Mouse (Mus musculus): ENCODE results near the gene Plek2.
"Not testable (repeated sequence)": the region's sequence is repeated elsewhere in the genome, so short reads cannot be mapped to it uniquely, and the experiment has no call there.

Plek2 gene

GRCm38 (mm10) chr12:78906707-78907162 is at the start of gene Plek2:
Plek2 (minus strand) TSS chr12:78906964.
- Histone ChIP-seq H3K36me3 (ENCODE audit: control insufficient read depth, insufficient read depth, low read length, poor library complexity, severe bottlenecking) (no peaks in the 10 kb centered on the region), H3K27me3 (ENCODE audit: control insufficient read depth, insufficient read depth, low read length, poor library complexity, severe bottlenecking) (no peaks in the 10 kb centered on the region; the same call in 1 of the 2 replicates)
- DNase-seq (ENCODE audit: low read depth, low spot score), result peak; percentile 46

- no peaks in the 10 kb centered on the region for H3K27me3 ChIP-seq (ENCODE audit: control insufficient read depth, insufficient read depth, low read length, poor library complexity, severe bottlenecking)
- DNase-seq (ENCODE audit: low read depth, low spot score), result no peak
- H3K36me3 ChIP-seq (ENCODE audit: control insufficient read depth, insufficient read depth, low read length, poor library complexity, severe bottlenecking), result 0 out of 2 replicates have a peak, but pooled peaks cover 2% of the 10 kb centered on the region
Measured at GRCm38 (mm10) chr12:78956405-78956804, 49.6 kb upstream of the Plek2 start.

- no peaks in the 10 kb centered on the region for H3K27me3 ChIP-seq (ENCODE audit: control insufficient read depth, insufficient read depth, low read length, poor library complexity, severe bottlenecking)
- DNase-seq (ENCODE audit: low read depth, low spot score), result no peak
- no peaks in the 10 kb centered on the region for H3K36me3 ChIP-seq (ENCODE audit: control insufficient read depth, insufficient read depth, low read length, poor library complexity, severe bottlenecking)
Measured at GRCm38 (mm10) chr12:78952484-78952883, 45.7 kb upstream of the Plek2 start.

GRCm38 (mm10) chr12:78952053-78952452 is 45.3 kb upstream of the Plek2 start:
- Histone ChIP-seq H3K27me3 (ENCODE audit: control insufficient read depth, insufficient read depth, low read length, poor library complexity, severe bottlenecking) (no peaks in the 10 kb centered on the region), H3K36me3 (ENCODE audit: control insufficient read depth, insufficient read depth, low read length, poor library complexity, severe bottlenecking) (no peaks in the 10 kb centered on the region)
- no peak for DNase-seq (ENCODE audit: low read depth, low spot score)

DNA sequence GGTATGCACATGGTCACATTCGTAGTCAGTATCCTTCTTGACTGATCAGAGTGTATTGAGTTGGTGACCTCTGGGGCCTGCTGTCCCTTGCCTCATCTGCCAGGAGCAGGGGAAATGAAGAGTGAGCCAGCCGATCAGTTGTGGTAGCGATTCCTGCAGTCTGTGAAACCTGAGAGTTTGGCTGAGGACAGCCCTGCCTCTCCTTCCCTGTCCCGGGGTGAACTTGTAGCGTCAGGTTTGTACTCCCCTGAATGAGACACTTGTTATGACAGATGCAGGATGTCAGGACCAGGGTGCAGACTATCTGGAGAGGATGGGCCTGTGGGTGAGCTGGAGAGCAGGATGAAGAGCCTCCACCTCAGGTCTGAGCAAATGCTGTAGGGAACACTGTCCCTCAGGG is 40.9 kb upstream of the Plek2 start:
- no peaks in the 10 kb centered on the region for H3K36me3 ChIP-seq (ENCODE audit: control insufficient read depth, insufficient read depth, low read length, poor library complexity, severe bottlenecking)
- H3K27me3 ChIP-seq (ENCODE audit: control insufficient read depth, insufficient read depth, low read length, poor library complexity, severe bottlenecking), result no peaks in the 10 kb centered on the region
- no peak for DNase-seq (ENCODE audit: low read depth, low spot score)

- no peaks in the 10 kb centered on the region for H3K27me3 ChIP-seq (ENCODE audit: control insufficient read depth, insufficient read depth, low read length, poor library complexity, severe bottlenecking)
- DNase-seq (ENCODE audit: low read depth, low spot score), result peak; percentile 68
- no peaks in the 10 kb centered on the region for H3K36me3 ChIP-seq (ENCODE audit: control insufficient read depth, insufficient read depth, low read length, poor library complexity, severe bottlenecking)
Measured at GRCm38 (mm10) chr12:78947161-78947560, 40.4 kb upstream of the Plek2 start.

- H3K27me3 ChIP-seq (ENCODE audit: control insufficient read depth, insufficient read depth, low read length, poor library complexity, severe bottlenecking), result no peaks in the 10 kb centered on the region
- DNase-seq (ENCODE audit: low read depth, low spot score), result no peak
- no peaks in the 10 kb centered on the region for H3K36me3 ChIP-seq (ENCODE audit: control insufficient read depth, insufficient read depth, low read length, poor library complexity, severe bottlenecking)
Measured at GRCm38 (mm10) chr12:78942931-78943330, 36.2 kb upstream of the Plek2 start.

GRCm38 (mm10) chr12:78940081-78940480 is 33.3 kb upstream of the Plek2 start:
- Histone ChIP-seq H3K27me3 (ENCODE audit: control insufficient read depth, insufficient read depth, low read length, poor library complexity, severe bottlenecking) (no peaks in the 10 kb centered on the region), H3K36me3 (ENCODE audit: control insufficient read depth, insufficient read depth, low read length, poor library complexity, severe bottlenecking) (no peaks in the 10 kb centered on the region)
- no peak for DNase-seq (ENCODE audit: low read depth, low spot score)

DNA sequence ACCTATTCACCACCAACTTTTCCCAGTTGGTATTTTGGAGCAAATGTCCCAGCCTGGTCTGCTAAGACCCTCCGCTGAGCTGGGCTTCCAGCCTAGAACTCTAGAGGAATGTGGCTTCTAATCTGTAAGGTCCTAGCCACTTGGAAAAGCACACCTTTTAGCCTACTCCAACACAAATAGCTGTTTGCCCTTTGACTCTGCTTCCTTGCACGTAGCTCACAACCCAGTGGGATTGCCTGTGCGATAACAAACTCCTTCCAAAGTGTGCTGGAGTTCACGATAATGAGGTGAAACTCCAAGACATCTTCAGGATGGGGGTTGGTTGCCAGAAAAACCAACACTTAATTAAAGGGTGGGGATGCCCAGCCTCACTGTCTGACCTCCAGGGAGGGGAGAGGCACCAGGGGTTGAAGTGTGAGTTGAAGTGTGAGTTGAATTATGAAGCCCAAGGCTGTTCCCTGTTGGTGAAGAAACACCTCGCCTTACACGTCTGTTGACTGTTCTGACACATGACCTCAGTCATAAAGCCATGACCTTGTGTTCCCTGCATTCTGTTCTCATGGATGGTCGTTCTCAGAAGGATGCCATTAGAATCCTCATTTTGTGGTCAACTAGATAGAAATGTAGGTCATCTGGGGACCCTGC is 32.8 kb upstream of the Plek2 start:
- no peak for DNase-seq (ENCODE audit: low read depth, low spot score)
- H3K36me3 ChIP-seq (ENCODE audit: control insufficient read depth, insufficient read depth, low read length, poor library complexity, severe bottlenecking), result no peaks in the 10 kb centered on the region

DNA sequence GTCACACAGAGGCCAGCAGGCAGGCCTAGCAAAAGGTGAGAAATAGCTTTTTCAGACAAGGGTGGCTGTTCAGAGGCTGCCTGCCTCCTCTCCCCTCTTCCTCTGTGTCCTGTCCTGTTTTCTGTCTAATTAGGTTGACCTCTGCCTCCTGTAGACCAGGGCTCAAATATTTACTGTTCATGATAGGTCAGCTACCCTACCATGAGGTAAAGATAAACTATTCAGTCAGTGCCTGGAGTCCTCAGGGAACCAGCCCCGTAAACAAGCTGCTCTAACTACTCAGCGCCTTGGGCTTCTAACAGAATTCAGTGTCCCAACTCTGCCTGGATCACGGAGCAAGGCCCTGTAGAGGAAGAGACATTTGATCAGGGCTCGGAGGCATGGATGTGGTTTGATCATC is 29.7 kb upstream of the Plek2 start:
- H3K36me3 ChIP-seq (ENCODE audit: control insufficient read depth, insufficient read depth, low read length, poor library complexity, severe bottlenecking), result no peaks in the 10 kb centered on the region
- no peak for DNase-seq (ENCODE audit: low read depth, low spot score)
- H3K27me3 ChIP-seq (ENCODE audit: control insufficient read depth, insufficient read depth, low read length, poor library complexity, severe bottlenecking), result no peaks in the 10 kb centered on the region

More for the DNA sequence above, 32.8 kb upstream of the Plek2 start:
- H3K27me3 ChIP-seq (ENCODE audit: control insufficient read depth, insufficient read depth, low read length, poor library complexity, severe bottlenecking), result no peaks in the 10 kb centered on the region

- Histone ChIP-seq H3K27me3 (ENCODE audit: control insufficient read depth, insufficient read depth, low read length, poor library complexity, severe bottlenecking) (no peaks in the 10 kb centered on the region), H3K36me3 (ENCODE audit: control insufficient read depth, insufficient read depth, low read length, poor library complexity, severe bottlenecking) (no peaks in the 10 kb centered on the region)
- no peak for DNase-seq (ENCODE audit: low read depth, low spot score)
Measured at GRCm38 (mm10) chr12:78929900-78930299, 23.1 kb upstream of the Plek2 start.

DNA sequence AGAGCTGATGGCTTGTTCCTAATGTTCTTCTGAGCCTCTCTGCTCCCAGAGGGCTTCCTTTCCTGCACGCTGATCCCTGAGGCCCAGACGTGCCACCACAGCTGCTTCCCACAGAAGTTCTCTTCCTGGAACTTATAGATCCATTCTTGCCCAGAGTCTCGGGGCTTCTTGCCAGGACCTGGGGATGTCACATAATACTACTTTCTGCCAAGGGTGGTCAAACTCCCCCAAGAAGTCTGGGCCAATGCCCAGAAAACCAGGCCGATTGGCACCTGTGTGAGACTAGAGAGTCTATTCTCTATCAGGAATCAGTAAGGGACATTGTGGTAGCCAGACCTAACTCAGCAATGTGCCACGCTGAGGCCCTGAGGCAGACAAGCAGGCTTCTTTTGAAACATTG is 20.5 kb upstream of the Plek2 start:
- DNase-seq (ENCODE audit: low read depth, low spot score), result no peak
- Histone ChIP-seq H3K36me3 (ENCODE audit: control insufficient read depth, insufficient read depth, low read length, poor library complexity, severe bottlenecking) (no peaks in the 10 kb centered on the region; the same call in 1 of the 2 replicates), H3K27me3 (ENCODE audit: control insufficient read depth, insufficient read depth, low read length, poor library complexity, severe bottlenecking) (no peaks in the 10 kb centered on the region)

GRCm38 (mm10) chr12:78923539-78924189 is 16.9 kb upstream of the Plek2 start:
- no peaks in the 10 kb centered on the region; the same call in 1 of the 2 replicates for H3K36me3 ChIP-seq (ENCODE audit: control insufficient read depth, insufficient read depth, low read length, poor library complexity, severe bottlenecking)
- no peaks in the 10 kb centered on the region for H3K27me3 ChIP-seq (ENCODE audit: control insufficient read depth, insufficient read depth, low read length, poor library complexity, severe bottlenecking)
- peak; percentile 65 for DNase-seq (ENCODE audit: low read depth, low spot score)

- not testable (repeated sequence) for H3K36me3 ChIP-seq (ENCODE audit: control insufficient read depth, insufficient read depth, low read length, poor library complexity, severe bottlenecking); H3K27me3 ChIP-seq (ENCODE audit: control insufficient read depth, insufficient read depth, low read length, poor library complexity, severe bottlenecking); DNase-seq (ENCODE audit: low read depth, low spot score)
Measured at GRCm38 (mm10) chr12:78922977-78923376, 16.2 kb upstream of the Plek2 start.

DNA sequence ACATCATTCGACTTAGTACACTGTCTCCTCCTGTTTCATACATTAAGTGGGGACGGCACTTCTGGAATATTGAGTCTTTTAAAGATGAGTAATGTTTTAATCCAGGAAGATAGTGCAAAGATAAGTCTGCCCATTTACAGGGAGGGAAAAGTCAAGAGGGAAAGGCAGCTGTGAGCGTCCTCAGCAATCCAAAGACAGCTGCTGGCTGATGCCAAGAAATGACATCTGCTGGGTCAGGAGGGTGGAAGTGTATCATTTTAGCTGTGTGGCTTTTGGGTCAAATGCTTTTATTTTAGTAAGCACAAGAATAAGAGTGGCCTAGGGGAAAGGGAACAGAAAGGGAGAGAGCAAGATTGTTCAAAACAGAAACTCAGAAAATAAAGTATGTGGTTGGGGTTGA is 15.3 kb upstream of the Plek2 start:
- DNase-seq (ENCODE audit: low read depth, low spot score), result no peak
- no peaks in the 10 kb centered on the region; the same call in 1 of the 2 replicates for H3K36me3 ChIP-seq (ENCODE audit: control insufficient read depth, insufficient read depth, low read length, poor library complexity, severe bottlenecking)
- no peaks in the 10 kb centered on the region for H3K27me3 ChIP-seq (ENCODE audit: control insufficient read depth, insufficient read depth, low read length, poor library complexity, severe bottlenecking)
